Mouse (Mus musculus) left cerebral cortex, adult 11 months (tissue): ENCODE results near the gene Otulinl.
"Not testable (repeated sequence)": the region's sequence is repeated elsewhere in the genome, so short reads cannot be mapped to it uniquely, and the experiment has no call there.

Source experiments
- DNase-seq: peaks from one replicate; pipeline ENCODE4 v3.0.0; 2022; ENCODE audit warnings: low spot score

Otulinl gene

DNA sequence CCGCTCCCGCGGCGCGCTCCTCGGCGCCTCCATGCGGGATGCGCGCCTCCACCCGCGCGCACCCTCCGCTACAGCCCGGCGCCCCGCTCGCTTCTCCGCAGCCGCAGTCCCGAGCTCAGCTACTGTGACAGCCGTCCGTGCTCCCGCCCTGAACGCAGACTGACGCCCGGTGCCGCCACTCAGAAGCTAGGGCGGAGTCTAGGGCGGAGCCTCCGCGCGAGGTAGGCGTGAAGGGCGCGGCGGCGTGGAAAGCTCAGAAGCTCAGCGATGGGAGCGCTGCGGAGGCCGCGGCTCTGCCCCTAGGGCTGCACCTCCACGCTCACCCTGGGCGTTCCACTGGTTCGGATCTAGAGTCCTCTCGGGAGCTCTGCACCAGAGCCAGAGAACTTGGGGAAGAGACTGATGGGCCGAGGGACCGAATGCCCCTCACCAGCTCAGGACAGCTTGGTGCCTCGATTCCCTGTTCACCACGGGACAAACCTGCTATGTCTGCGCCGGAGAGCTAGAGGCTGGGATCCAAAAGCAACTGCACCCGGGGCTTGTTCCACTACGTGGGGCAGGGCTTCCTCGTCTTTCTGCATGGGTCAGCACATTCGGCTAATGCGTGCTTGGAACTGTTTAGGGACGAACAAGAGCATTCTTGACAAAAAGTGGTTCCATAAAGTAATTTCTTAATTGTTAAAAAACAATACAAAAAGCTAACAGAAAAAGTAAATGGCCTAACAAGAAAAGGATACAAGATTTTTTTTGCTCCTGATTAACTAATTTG, at the start of gene Otulinl:
Otulinl (minus strand) TSS at position 161 of the 769 bp plus-strand sequence.
- peak; percentile 88 for DNase-seq

DNA sequence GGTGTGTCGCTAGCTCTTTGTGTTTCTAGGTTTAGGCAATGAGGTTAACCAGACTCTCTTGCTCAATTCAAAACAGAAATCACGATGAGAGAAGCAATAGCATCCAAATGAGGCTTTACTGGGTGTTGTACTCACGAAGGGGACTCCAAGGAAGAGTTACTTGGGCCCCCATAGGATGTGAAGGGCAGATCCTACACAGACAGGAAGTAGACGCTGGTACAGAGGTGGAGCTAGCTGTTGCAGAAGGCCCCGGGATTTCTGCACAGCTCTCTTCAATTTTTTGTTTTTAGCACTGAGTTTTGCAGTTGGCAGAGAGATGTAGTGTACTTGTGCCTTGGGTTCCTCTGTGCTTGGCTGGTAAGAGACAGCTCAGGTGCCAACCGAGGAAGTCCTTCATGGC, 44.8 kb upstream of the Otulinl start:
- DNase-seq: no peak

DNA sequence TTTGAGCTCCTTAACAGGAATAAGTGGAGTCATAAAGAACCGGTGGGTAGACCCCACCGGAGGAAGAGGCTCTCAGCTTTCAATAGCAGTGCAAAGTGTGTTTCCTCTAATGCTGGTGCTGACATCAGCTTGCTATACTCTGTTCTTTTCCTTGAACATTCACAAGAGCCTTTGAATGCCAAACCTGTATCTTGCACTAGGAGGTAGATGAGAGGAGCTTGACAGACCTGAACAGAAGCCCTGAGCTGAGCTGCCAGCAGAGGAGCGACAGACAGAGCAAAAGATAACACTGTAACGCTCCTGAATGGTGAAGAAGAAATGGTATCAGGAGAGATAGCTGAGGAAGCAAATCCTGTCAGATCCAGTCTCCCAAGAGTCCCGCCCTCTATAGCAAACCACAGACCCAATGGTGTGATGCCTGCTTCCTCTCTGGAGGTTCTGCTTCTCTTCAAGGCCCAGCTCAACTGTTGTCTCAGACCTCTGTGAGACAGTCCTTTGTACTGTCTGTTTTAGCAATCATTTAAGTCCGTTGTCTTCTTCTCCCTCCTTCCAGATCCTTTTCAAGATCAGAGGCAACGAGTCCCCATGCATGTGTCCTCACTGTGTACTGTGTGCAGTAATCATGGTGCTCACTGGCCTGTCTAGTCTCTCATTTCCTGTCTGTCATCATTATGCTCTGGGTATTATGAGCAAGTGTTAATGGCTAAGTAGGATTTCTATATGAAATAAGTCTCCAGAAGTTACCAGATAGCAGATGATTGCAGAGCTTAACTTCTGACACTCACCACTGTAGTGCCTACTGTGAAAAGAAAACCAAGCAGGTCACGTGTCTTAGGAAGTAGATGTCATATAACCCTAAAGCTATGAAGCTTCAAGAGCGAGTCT, 43.7 kb upstream of the Otulinl start:
- DNase-seq: no peak

DNA sequence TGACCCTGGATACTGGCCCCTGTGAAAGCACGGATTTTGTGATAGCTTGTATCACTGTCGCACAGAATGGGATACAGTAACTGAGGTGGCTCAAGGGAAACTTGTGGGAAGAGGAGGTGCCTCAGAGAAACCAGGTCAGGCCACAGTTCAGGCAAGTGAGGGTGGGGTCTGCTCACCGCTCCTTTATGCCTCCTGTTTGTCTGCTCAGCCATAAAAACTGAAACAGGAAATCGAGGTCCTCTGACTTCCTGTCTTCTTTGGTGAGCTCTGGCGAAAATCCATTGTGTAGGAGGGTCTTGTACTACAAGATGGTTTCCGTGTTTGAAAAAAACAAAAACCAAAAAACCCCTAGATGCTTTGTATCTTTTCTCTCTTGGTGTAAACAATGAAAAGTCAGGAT, 42.9 kb upstream of the Otulinl start:
- DNase-seq: no peak

DNA sequence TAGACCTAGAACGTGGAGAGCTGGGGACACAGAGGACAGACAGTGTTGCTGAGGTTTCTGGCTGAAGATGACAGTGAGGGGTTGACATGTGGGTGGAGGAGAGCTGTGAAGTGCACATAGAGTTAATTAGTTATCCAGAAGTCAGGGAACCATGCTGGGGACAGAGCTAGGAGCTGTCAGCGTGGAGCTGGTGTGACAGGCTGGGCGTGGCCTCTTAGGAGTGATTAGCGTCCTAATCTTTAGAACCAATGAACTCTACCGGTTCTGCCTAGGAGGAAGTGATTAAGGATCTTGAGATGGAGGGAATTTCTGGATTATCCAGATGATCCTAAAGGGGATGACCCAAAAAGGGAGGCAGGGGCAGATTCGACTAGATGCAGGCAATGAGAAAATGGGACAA, 42.4 kb upstream of the Otulinl start:
- DNase-seq: no peak

DNA sequence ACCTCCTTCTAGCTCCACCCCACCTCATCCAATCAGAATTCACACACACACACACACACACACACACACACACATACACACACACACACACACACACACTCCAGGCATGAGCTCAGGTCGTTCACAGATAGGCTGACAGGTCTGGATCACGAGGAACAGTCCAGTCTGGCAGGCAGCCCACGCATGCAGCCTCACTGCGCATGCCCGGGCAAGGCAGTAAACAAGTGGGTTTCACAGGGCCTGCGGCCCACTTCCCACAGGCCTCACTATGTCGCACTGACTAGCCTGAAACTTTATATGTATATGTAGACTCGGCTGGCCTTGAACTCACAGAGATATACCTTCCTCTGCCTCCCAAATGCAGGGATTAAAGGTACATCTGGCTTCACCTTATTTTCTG, 38.9 kb upstream of the Otulinl start:
- DNase-seq: not testable (repeated sequence)

DNA sequence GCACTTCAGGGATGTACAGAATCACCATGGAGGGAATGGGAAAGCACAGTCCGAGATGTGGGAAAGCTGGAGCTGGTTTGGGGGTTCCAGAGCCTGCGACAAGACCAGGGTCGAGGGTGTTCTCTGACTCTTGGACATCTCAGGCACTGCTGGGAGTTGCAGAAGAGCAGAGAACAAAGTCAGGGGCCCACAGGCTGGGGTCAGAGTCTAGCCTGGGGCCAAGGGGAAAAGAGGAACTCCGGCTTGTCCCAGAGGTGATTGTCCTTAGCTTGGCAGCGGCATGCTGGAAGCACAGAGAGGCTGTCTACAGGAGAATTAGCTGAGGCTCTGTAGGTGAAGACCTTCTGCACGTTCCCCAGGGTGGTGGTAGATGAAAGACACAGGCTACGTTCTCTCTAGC, 37.3 kb upstream of the Otulinl start:
- DNase-seq: no peak

DNA sequence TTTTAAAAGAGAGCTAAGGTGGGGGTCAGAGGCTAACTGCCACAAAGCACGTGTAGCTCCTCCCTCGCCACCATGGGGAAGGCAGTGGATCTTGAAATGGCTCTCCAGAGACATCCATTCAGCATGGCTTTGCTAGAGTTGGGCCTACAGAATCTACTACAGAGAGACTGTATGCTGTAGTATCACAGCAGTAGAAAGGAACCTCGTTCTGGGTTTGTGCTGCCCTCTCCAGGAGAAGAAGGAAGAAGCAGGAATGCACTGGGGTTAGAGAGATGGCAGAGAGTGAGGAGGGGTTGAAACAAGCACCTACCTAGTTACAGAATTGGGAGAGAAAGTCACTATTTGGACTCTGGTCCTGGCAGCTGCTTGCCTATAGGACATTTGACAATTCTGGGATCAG, 34.0 kb upstream of the Otulinl start:
- no peak for DNase-seq

DNA sequence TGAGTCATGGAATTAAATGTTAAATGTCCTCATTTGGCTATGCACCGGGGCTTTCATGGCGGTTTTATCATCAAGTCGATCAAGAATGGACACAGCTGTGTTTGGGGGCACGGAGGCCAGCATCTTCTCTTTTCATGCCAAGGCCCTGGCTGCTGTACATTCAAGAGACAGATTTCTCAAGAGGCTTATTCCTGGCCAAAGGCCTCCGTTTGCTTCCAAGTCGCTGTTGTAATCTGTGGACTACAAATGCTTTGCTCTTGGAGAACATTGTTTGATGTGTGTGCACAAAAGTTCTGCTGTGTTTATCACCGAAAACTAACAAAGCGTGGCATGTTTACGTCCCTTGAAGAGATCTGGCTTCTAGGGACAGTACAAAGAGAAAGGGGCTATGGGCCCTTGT, 29.3 kb upstream of the Otulinl start:
- DNase-seq: no peak

DNA sequence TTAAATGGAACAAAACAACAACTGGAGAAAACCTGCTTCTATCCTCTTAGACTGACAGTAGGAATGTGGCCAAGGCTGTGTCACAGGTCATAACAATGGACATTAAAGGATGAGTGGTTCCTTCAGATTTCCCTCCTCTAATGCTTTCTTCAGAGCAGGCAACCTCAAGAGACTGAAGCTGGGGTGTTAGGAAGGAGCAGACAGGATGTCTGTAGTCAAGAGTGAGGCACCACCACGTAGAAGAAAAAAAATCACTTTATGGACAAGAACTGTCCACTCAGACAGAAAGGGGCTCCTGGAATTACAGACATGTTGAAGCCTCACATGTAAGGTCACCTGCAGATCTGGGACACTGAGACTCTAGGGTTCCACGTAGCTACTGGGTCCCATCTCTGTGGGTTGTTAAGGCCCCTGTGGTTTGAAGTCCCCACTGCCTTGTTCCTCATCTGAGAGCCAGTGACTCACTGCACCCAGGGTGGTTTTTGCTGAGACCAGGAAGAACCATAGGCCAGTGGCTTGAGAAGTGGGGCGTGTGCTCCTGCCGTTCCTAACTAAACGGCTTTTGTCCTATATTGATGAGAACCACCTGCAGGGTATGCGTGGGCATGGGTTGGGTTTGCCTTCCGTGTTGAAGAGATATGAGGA, 27.7 kb upstream of the Otulinl start:
- no peak for DNase-seq

DNA sequence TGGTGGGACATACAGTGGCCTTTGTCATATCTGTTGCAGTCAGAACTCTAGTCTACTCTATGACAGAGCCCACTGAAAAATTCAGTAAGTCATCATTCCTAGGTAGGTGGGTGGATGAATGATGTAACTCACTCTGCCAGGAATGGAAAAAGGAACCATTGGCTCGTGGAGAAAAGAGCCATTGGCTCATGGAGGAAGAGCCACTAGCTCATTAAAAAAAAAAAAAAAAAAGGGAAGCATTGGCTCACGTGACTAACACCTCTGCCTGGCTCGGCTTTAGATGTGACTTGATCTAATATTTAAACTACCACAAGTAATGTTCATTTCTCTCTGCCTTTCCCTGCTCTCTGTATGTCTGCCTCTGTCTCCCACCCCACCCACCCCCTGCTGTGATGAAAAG, 27.1 kb upstream of the Otulinl start:
- no peak for DNase-seq

DNA sequence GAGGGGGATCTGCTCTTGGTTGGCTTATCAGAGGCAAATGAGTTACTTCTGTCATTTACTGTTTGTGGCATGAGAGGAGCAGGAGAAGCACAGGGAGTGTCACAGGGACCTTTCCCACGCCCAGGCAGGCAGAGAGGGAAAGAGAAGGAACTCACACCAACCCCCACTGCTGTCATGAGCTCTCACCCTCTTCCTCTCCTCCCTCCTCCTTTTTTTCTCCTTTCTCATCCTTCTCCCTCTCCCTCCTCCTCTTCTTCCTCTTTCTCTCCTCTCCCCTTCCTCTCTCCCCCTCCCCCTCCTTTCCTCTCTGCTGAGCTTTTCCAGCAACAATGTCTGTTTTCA, 21.6 kb upstream of the Otulinl start:
- no peak for DNase-seq

DNA sequence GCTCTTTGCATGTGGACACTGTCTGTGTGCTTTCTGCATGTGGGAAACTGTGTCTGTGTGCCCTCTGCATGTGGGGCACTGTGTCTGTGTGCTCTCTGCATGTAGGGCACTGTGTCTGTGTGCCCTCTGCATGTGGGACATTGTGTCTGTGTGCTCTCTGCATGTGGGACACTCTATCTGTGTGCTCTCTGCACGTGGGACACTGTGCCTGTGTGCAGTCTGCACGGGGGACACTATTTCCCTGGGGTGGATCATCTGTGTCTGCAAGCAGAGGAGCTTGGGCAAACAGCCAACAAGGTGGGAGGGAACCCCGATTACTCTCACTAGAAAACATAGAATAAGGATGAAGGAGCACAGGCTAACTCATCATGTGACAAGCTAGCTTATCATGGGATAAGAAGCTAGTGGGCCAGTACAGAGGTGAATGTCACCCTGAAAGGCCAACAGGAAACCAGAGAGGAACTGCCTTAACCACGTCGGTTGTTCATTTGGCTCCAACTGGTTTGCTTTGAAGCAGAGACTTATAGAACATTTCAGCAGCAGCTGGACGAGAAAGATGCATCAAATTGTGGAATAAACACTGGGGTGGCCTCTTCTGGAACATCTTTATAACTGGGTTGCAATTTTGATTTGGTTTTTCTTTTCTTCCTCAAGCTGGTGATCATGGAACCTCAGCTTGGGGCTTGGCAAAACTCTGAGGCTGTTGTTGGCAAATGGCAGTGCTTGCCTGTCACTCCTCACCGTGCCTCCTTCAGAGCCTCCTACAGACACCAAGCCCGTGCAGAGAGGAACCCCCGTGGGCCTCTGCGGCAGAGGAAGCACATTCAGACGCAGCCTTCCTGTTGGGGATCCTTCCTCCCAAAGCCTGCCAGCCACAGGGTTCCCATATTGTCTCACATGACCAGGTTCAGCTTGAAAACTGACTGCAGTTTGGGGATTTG, 20.9 kb upstream of the Otulinl start:
- DNase-seq: no peak

DNA sequence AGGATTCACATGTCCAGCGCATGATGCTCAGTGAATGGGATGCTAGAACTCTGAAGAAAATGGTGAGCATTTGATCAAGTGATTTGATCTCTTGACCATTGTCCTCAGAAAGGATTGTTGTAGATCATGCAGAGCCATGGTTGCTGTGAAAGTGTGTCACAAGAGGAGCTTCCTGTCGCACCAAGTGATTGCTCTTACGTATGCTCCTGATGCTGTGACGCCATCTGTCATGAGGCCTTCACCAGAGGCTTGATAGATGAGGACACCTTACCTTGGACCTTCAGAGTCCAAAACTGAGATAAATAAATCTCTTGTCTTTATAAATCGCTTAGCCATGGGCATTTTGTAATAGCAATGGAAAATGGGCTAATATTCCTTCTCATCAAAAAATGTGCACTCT, 16.3 kb upstream of the Otulinl start:
- no peak for DNase-seq

DNA sequence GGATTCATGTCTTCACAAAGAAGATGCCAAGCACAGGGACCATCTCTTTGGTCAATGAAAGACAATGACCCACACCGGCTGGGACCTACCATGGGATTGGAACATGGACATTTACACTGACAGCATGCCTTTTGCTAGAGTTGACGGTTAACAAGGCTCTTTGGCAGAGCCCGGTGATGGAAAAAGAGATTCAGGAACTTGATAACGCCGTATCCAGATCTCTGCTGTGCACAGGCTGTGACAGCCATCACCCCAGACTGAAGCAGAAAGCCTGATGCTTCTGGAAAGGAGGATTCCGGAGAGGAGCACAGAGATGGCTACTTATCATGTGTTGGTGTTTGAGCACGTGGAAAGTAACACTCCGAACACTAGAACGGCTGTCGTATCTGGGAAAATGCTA, 11.9 kb upstream of the Otulinl start:
- DNase-seq: no peak

DNA sequence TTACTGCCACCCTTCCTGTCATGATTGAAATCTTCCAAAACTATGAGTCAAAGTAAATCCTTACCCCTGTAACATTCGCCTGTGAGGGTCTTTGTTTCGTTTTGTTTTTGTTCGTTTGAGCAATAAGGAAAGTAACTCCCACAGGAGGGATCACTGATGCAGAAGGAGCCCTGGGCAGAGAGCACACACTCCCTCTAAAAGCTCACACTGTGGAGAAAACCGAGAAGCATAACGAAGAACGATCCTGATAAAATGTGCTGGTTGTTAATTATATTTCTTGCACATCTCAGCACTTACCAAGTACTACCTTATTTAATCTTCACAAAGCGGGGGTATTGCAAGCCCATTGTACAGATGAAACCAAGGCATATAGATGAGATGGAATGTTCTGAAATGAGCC, 10.8 kb upstream of the Otulinl start:
- no peak for DNase-seq

DNA sequence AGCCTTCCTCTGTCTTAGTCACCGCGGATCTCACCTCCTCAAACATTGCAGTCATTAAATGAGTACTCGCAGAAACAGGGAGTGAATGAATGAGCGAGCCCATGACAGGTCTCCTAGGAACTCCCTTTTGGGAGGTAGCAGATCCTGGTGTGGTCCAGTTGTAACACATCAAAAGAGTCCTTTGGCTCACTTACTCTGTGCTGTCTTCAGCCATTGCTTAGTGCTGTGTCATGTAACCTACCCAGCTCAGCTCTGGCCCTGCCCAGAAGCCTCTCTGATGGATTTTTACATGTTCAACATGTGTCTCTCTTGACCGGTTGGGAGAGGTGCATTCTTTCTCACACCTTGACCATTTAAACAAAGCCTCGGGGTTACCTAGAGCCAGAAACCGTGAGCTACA, 9.8 kb upstream of the Otulinl start:
- DNase-seq: no peak

DNA sequence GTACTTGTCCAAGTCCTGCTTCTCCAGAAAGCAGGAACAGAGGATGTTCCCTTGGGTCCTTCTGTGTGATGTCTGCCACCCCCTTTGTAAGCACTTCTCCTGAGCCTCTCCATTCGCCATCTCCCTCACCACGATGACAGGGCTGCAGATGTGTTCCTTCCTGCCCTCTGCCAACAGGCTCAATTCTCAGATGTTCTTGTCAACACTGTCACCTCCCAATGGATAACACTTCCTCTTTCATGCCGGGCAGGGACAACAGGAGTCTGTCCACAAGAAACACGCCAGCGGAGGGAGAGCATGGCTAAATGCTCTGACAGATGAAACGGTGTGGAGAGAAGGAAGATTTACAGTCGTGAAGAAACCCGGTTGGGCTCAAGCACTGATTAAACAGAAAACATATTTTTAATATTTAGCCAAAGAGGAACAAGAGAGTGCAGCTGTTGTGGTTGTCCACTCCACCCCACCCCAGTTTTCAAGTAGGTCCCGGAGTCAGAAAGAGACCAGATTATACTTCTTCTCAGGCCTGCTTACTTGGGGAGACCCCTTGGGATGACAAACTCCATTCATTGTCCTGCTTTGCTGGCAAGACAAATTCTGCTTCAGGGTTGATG, 6.8 kb upstream of the Otulinl start:
- no peak for DNase-seq

DNA sequence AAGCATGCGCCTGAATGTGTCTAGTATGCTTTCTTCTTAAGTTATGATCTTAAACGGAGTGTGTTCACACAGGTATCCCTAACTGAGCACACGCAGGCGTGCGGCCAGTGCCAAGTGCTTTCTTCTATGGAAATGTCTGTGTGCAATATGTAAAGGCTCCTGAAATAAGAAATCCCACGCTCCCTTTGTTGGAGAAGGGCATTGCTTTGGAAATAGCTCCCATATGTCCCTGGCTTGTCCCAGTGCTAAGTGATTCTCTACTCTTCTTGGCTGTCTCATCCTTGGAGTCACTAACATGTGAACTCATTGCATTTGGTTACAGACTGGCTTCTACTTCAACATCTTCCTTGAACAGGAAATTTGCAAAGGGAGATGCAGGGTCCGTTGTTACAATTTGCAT, 3.4 kb upstream of the Otulinl start:
- DNase-seq: no peak

DNA sequence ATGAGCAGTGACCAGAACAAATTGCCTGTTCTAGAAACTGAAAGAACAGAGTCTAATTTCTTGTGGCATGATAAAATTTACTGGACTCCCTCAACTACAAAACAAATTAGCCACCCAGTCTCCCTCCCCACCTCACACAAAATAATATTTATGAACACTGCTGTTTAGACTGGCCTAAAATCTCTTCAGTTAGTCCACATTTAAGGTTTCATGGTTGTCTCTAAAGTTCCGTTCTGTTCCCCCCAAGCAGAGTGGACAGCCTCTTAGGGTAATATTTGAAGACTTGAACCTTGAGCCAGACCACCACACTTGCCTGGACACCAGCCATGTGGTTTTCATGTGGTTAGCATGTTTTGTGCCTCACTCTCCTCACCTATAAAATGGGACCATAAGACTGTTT, 1.8 kb upstream of the Otulinl start:
- no peak for DNase-seq

DNA sequence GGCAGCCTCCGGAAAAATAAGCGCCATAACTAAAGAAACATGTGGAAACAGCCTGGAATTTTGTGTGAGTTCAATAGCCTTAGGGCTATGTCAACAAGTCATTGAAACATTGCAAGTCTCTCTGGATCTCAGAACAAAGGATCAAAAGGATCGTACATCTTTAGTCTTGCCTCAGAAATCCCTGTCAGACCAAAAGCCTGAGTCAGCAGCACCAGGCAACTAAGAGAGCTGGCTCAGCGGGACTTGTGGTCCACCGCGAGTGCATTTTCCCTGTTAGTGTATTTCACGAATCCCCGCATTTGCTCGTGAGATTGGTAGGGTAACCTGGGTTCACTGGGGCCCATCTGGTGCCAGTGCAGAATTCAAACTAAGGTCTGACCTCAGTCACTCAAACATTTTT, 1.2 kb upstream of the Otulinl start:
- no peak for DNase-seq

DNA sequence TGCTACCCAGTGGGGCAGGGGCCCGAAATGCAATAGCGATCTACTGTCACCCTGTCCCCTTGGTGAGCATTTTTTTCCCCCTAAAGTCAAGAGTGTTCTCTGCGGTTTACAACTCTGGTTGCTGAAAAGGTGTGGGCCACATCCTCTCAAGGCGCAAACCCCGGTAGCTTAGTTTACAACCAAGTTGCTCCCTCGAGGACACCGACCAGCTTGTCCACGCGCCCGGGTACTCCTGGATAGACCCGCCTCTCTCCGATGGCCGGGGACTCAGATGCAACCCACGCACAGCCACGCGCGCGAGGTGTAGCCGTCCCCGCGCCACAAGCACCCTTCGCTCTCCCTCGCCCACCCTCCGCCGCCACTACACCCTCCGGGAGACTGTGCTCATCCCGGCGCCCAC, 382 bp downstream of the Otulinl start:
- no peak for DNase-seq
